Mouse (Mus musculus): ENCODE measurements around the gene Pih1d1. TPM values are rescaled to one million over a fixed set of nuclear protein-coding genes. Genes with fewer than 3 reads are reported as not detected.
A peak's percentile ranks its signal among the peaks of the same experiment; 100 is the strongest.

The Pih1d1 gene
- total RNA-seq, 2 experiments from 2014 or later = 34.7 to 39.7 TPM

DNA sequence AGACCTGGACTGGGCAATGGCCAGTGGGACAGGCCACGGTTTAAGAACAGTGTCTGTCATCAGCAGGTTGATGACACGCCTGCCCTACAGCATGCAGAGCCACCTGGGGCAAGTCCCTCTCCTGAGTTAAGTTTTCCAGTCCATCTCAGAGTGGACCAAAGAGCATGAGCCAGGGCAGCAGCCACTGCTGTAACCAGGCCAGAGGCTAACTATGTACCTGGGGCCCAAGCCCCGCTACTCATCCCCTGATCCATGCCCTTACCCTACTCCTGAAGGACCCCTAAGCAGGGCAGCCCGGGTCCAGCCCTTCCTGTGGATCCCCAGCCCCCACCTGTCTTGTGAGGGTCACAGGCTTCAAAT, 42.1 kb downstream of the Pih1d1 start:
- Histone ChIP-seq H3K4me3 (no peak overlapping the region), H3K27ac (peak overlapping the region; percentile 74)
- DNase-seq = no peak
- no peak for TF ChIP-seq CTCF (IDR thresholded peaks at IDR 0.05)
- intact Hi-C loops (cut with DNase I) = no loop called here

DNA sequence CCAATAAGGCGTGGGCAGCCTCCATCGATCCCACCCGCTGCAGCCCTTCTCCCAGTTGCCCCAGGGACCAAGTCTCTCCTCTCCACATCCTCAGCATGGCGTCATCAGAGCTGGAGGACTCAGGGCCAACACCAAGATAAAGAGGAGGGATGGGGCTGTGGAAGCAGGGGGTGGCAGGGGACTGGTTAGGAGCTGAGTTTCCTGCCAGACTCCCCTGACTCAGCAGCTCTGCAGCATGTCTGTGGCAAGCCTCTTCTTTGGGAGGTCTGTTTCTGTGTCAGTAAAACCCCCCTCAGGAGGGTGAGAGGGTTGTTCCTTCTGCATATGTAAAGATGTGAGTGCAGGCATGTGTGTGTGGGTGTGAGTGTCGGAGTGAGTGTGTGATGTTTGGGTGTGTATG, 42.9 kb downstream of the Pih1d1 start:
- intact Hi-C loops (cut with DNase I) = no loop called here
- no peak for DNase-seq
- TF ChIP-seq CTCF (IDR thresholded peaks at IDR 0.05) = no peak
- no peak overlapping the region for H3K27ac ChIP-seq
- no peak overlapping the region for H3K4me3 ChIP-seq

DNA sequence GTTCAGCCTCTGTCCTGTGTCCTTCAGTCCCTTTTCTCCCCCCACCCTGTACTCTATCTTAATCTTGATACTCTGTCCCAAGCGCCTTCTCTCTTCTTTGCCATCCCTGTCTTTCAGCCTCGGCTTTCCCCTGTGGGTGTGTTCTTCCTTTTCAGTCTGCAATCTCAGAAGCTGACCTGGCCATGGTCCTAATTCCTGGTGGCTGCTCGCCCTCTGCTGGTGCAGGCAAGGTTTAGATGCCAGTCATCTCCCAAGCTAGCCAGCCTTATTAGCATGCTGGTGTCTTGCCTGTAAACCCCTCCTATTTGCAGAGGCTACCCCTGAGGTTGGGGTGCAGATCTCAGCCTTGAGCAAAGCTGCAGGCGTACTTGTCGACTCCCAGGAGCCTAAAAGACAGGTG, 44.3 kb downstream of the Pih1d1 start:
- TF ChIP-seq CTCF (IDR thresholded peaks at IDR 0.05) = peak; percentile 84
- DNase-seq = peak; percentile 88
- no peak overlapping the region for H3K27ac ChIP-seq
- intact Hi-C loops (cut with DNase I) = loop anchor here (1.0 to 2.0 kb wide), 2 partner anchors 36 to 120 kb away; no protein-coding TSS in a partner anchor
- no peak overlapping the region for H3K4me3 ChIP-seq

GRCm38 (mm10) chr7:45198961-45199360, 44.9 kb downstream of the Pih1d1 start:
- H3K27ac ChIP-seq = no peak overlapping the region
- no peak for TF ChIP-seq CTCF (IDR thresholded peaks at IDR 0.05)
- no peak overlapping the region for H3K4me3 ChIP-seq
- intact Hi-C loops (cut with DNase I) = loop anchor here (1.0 to 2.0 kb wide), 2 partner anchors 37 to 120 kb away; no protein-coding TSS in a partner anchor
- DNase-seq = no peak

DNA sequence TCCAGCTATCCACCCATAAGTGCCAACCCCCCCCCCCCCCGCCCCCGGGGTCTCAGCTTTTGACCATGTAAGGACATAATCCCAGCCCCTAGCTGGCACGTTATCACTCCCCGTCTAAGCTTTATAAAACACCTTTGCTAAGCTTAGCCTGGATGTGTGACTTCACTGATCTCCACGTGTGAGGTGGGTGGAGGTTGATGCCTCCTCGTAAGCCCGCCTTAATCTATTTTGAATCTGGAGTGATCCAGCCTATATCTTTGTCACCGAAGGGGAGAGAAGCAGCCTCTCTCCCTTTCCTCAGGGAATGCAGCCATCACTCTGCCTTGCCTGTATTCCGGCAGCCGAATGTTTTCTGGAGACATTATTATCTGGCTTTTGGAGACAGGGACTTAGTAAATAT, 48.6 kb downstream of the Pih1d1 start:
- no peak for TF ChIP-seq CTCF (IDR thresholded peaks at IDR 0.05)
- DNase-seq = no peak
- H3K27ac ChIP-seq = no peak overlapping the region
- H3K4me3 ChIP-seq = no peak overlapping the region
- intact Hi-C loops (cut with DNase I) = no loop called here

DNA sequence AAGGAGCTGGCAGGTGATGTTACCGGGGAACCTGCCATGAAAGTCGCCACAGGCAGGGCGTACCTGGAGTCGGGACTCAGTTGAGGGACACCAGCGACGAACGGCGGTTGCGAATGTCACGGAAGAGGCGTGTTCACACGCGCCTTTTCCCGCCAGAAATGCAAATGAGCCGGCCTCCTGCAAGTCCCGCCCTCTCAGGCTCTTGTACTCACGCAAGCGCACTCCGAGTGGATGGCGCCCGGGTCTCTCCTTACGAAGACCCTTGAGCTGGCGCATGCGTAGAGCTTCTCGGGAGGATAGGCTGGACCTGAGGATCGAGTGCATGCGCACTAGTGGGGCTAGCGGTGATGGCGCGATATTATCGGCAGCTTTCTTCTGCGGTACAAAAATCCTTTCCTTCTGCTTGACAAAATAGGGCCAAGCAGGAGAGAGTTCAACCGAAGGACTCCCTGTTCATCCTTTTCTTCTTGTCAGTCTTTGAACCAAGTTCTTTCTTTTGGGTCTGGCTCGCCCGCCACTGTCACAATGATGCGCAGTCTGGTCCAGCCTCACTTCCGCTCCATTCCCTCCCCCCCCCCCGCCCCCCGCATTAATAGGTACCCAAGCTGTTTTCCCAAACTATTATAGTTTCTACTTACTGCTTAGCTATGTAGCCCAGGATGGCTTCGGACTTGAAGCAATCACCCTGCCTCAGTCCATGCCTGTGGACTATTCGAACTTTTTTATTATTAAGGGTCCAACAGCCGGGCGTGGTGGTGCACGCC, 50.5 kb downstream of the Pih1d1 start, which contains the start of gene Ccdc155:
TSS of gene Ccdc155 (minus strand) at position 513 of the 764 bp plus-strand sequence.
- no peak for TF ChIP-seq CTCF (IDR thresholded peaks at IDR 0.05)
- peak within 1 kb of the TSS; percentile 57 for H3K27ac ChIP-seq
- DNase-seq = peak; percentile 90
- intact Hi-C loops (cut with DNase I) = no loop called here
- H3K4me3 ChIP-seq = peak within 1 kb of the TSS; percentile 77

DNA sequence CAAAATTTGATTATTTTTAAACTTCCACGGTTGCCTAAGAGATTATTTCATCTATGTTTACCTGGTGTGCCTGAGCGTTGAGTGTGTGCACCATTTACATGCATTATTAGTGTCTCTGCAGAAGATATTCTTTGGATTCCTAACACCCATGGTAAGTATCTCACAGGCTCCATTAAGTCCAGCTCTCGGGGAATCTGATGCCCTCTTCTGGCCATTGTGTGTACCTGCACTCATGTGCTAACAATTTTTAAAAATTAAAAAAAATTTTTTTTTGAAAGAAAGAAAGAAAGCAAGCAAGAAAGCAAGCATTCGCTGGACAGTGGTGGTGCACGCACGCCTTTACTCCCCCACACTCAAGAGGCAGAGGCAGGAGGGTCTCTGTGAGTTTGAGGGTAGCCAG, 54.2 kb downstream of the Pih1d1 start:
- Histone ChIP-seq H3K27ac (no peak overlapping the region), H3K4me3 (no peak overlapping the region)
- DNase-seq = no peak
- TF ChIP-seq CTCF (IDR thresholded peaks at IDR 0.05) = peak; percentile 13; the same call in 1 of the 2 replicates
- intact Hi-C loops (cut with DNase I) = no loop called here

Small RNAs within 50 kb of the gene (microRNA-seq; reads per million reads assigned to microRNA genes)
- 1,419 reads per million, percentile 80 among the genes with 10 or more reads in this experiment for gene Mir150
- 13.7 reads per million, percentile 11 among the genes with 10 or more reads in this experiment for gene Mir5121
- not detected for gene Mir7055

Other genes starting within 250 kb of the Pih1d1 start
- gene Ap2a1, start 224.8 kb upstream of the Pih1d1 start, total RNA-seq (2021) = 10 to 100 TPM; 59.1 to 62.6 TPM
- not detected for gene Tsks, start 211.1 kb upstream of the Pih1d1 start, total RNA-seq (2021)
- gene Cpt1c, start 179.5 kb upstream of the Pih1d1 start, total RNA-seq (2021) = 1 to 10 TPM in 1 of 2 experiments, under 1 TPM in 1; 0.92 to 2.3 TPM
- 100 to 1,000 TPM; 126 to 136 TPM for gene Prmt1, start 167.7 kb upstream of the Pih1d1 start, total RNA-seq (2021)
- 10 to 100 TPM; 18.4 to 18.9 TPM for gene Irf3, start 156.7 kb upstream of the Pih1d1 start, total RNA-seq (2021)
- 1 to 10 TPM; 7.6 to 9.7 TPM for gene Bcl2l12, start 155.6 kb upstream of the Pih1d1 start, total RNA-seq (2021)
- 10 to 100 TPM; 41.7 to 44.3 TPM for gene Scaf1, start 137.9 kb upstream of the Pih1d1 start, total RNA-seq (2021)
- 10 to 100 TPM; 22.6 to 25.5 TPM for gene Rras, start 136.3 kb upstream of the Pih1d1 start, total RNA-seq (2021)
- gene Prr12, start 101.4 kb upstream of the Pih1d1 start, total RNA-seq (2021) = 10 to 100 TPM; 12.8 to 16.1 TPM
- 10 to 100 TPM; 30.2 to 32.9 TPM for gene Nosip, start 91.9 kb upstream of the Pih1d1 start, total RNA-seq (2021)
- 10 to 100 TPM in 1 of 2 experiments, 1 to 10 TPM in 1; 8.1 to 11.0 TPM for gene Prrg2, start 91.6 kb upstream of the Pih1d1 start, total RNA-seq (2021)
- gene Rcn3, start 62.1 kb upstream of the Pih1d1 start, total RNA-seq (2021) = 10 to 100 TPM in 1 of 2 experiments, 1 to 10 TPM in 1; 7.2 to 20.2 TPM
- gene Fcgrt, start 50.5 kb upstream of the Pih1d1 start, total RNA-seq (2021) = 10 to 100 TPM; 33.6 to 38.5 TPM
- gene Rps11, start 29.9 kb upstream of the Pih1d1 start, total RNA-seq (2021) = 100 to 1,000 TPM; 457 to 518 TPM
- gene Rpl13a, start 25.5 kb upstream of the Pih1d1 start, total RNA-seq (2021) = 100 to 1,000 TPM; 552 to 624 TPM
- gene Gm45713, start 18.1 kb upstream of the Pih1d1 start, total RNA-seq (2021) = under 1 TPM in 1 of 2 experiments, not detected in 1; 0.26 TPM
- 1 to 10 TPM; 2.2 to 3.3 TPM for gene Flt3l, start 17.9 kb upstream of the Pih1d1 start, total RNA-seq (2021)
- 10 to 100 TPM; 11.6 to 15.1 TPM for gene Aldh16a1, start 281 bp downstream of the Pih1d1 start, total RNA-seq (2021)
- under 1 TPM; 0.31 to 0.36 TPM for gene Slc17a7, start 9.6 kb downstream of the Pih1d1 start, total RNA-seq (2021)
- gene Gfy, start 25.3 kb downstream of the Pih1d1 start, total RNA-seq (2021) = not detected
- not detected for gene Pth2, start 26.7 kb downstream of the Pih1d1 start, total RNA-seq (2021)
- gene Ccdc155, start 50.6 kb downstream of the Pih1d1 start, total RNA-seq (2021) = not detected
- not detected for gene Dkkl1, start 57.8 kb downstream of the Pih1d1 start, total RNA-seq (2021)
- 1 to 10 TPM; 2.6 to 4.1 TPM for gene Tead2, start 61.5 kb downstream of the Pih1d1 start, total RNA-seq (2021)
- gene Cd37, start 84.8 kb downstream of the Pih1d1 start, total RNA-seq (2021) = 1 to 10 TPM in 1 of 2 experiments, under 1 TPM in 1; 0.69 to 1.3 TPM
- gene Slc6a16, start 86.8 kb downstream of the Pih1d1 start, total RNA-seq (2021) = not detected
- gene Slc6a21, start 123.2 kb downstream of the Pih1d1 start, total RNA-seq (2021) = not detected
- gene Trpm4, start 179.5 kb downstream of the Pih1d1 start, total RNA-seq (2021) = 10 to 100 TPM; 33.9 to 34.7 TPM
- gene Hrc, start 181.0 kb downstream of the Pih1d1 start, total RNA-seq (2021) = 1,000 to 10,000 TPM in 1 of 2 experiments, 100 to 1,000 TPM in 1; 818 to 1,018 TPM
- gene Ppfia3, start 212.7 kb downstream of the Pih1d1 start, total RNA-seq (2021) = under 1 TPM; 0.08 to 0.10 TPM
- gene Lin7b, start 216.3 kb downstream of the Pih1d1 start, total RNA-seq (2021) = not detected
- gene Snrnp70, start 241.4 kb downstream of the Pih1d1 start, total RNA-seq (2021) = 10 to 100 TPM; 87.9 to 90.7 TPM

All from gastrocnemius, adult 2 months (tissue).